Mouse (Mus musculus) limb, embryonic 11.5 days (tissue): ENCODE results near the gene Etfa. TPM values are rescaled to one million over a fixed set of nuclear protein-coding genes. Genes with fewer than 3 reads are reported as not detected.
A peak's percentile ranks its signal among the peaks of the same experiment; 100 is the strongest.

ENCODE experiments used
- ATAC-seq: fragments of 200-750 bp; cut with Nextera tagmentation; 2 replicates; pipeline ENCODE4 v1.8.0; 2017; ENCODE audit warnings: low read depth; ENCODE audit not compliant: insufficient number of reproducible peaks, low FRiP score, low TSS enrichment
- DNase-seq: peaks from one replicate; pipeline ENCODE4 v3.0.0-alpha.2; 2015; ENCODE audit warnings: low spot score
- H3K27ac ChIP-seq: fragments of 300-500 bp; sonication (generic); replicated peaks from 2 replicates; pipeline ENCODE4 v1.5.1; 2014; ENCODE audit warnings: low read depth, mild to moderate bottlenecking, low read length
- H3K27me3 ChIP-seq: fragments of 300-500 bp; sonication (generic); 2 replicates; pipeline ENCODE4 v1.6.1; 2014; ENCODE audit warnings: mild to moderate bottlenecking, low read length, mixed read lengths; ENCODE audit not compliant: control insufficient read depth, insufficient read depth
- H3K36me3 ChIP-seq: fragments of 300-500 bp; sonication (generic); 2 replicates; pipeline ENCODE4 v1.6.1; 2014; ENCODE audit warnings: mild to moderate bottlenecking, low read length, moderate library complexity, mixed read lengths; ENCODE audit not compliant: control insufficient read depth, insufficient read depth
- H3K4me1 ChIP-seq: fragments of 300-500 bp; sonication (generic); 2 replicates; pipeline ENCODE4 v1.6.1; 2014; ENCODE audit warnings: low read length, mixed read lengths; ENCODE audit not compliant: control insufficient read depth, insufficient read depth
- H3K4me2 ChIP-seq: fragments of 300-500 bp; sonication (generic); 2 replicates; pipeline ENCODE4 v1.6.1; 2014; ENCODE audit warnings: low read depth, mild to moderate bottlenecking, moderate library complexity; ENCODE audit not compliant: severe bottlenecking
- H3K4me3 ChIP-seq: fragments of 300-500 bp; sonication (generic); 2 replicates; pipeline ENCODE4 v1.5.1; 2014; ENCODE audit warnings: low read depth, low read length
- H3K9ac ChIP-seq: fragments of 300-500 bp; sonication (generic); 2 replicates; pipeline ENCODE4 v1.6.1; 2014; ENCODE audit warnings: mild to moderate bottlenecking, low read length
- H3K9me3 ChIP-seq: fragments of 300-500 bp; sonication (generic); 2 replicates; pipeline ENCODE4 v1.6.1; 2016; ENCODE audit warnings: low read length; ENCODE audit not compliant: control insufficient read depth
- WGBS: fragments of 180-500 bp; shearing (Covaris S2); extraction: QIAGEN DNeasy Blood & Tissue Kit; methylation state at CpG from one replicate; pipeline ENCODE4 v1.1.7; 2014; 5-methylcytosine and 5-hydroxymethylcytosine counted together
- polyA plus RNA-seq: library from polyadenylated mRNA; unstranded; fragments of >200 nt; fragmentation: Nextera tagmentation; extraction: Ambion mirVana; gene quantifications from 2 replicates; pipeline ENCODE4 v1.2.1, GENCODE M21; 2014

Gene Etfa
- polyA plus RNA-seq, 1 experiment from 2014 or later: 182 TPM

DNA sequence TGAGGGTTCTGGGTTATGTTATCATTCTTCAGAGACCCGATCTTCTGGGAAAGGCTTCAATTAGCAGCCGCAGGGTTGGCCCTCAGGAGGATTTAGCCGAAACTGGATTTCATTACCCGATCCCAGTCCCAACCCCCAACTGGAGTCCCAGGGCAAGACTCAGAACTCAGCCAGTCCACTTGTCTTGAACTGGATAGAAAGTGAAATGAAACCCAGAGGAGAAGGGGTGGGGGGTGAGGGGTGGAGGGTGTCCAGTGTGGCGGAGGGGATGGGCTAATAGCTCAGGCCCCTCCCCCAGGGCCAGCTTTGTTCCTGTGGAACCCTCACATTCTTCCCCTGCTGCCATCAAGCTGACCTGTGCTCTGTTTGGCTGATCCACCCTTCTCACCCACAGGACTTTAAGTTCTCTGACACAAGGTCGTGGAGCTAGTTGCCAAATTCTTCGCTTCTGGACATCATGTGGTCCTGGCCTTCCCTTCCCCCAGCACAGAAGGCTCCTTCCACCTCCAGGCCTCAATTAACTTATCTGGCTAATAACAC is 86.7 kb downstream of the Etfa start:
- Histone ChIP-seq H3K9ac (no peak overlapping the region), H3K36me3 (no peaks in the 10 kb centered on the region), H3K4me3 (no peak overlapping the region), H3K4me2 (no peak overlapping the region), H3K27me3 (no peaks in the 10 kb centered on the region), H3K4me1 (0 out of 2 replicates have a peak, but pooled peaks cover 14% of the 10 kb centered on the region), H3K27ac (no peak overlapping the region), H3K9me3 (no peaks in the 10 kb centered on the region)
- ATAC-seq (no peak), DNase-seq (peak; percentile 41)
- WGBS: 24% methylated on average over 7 of the region's 7 CpGs

DNA sequence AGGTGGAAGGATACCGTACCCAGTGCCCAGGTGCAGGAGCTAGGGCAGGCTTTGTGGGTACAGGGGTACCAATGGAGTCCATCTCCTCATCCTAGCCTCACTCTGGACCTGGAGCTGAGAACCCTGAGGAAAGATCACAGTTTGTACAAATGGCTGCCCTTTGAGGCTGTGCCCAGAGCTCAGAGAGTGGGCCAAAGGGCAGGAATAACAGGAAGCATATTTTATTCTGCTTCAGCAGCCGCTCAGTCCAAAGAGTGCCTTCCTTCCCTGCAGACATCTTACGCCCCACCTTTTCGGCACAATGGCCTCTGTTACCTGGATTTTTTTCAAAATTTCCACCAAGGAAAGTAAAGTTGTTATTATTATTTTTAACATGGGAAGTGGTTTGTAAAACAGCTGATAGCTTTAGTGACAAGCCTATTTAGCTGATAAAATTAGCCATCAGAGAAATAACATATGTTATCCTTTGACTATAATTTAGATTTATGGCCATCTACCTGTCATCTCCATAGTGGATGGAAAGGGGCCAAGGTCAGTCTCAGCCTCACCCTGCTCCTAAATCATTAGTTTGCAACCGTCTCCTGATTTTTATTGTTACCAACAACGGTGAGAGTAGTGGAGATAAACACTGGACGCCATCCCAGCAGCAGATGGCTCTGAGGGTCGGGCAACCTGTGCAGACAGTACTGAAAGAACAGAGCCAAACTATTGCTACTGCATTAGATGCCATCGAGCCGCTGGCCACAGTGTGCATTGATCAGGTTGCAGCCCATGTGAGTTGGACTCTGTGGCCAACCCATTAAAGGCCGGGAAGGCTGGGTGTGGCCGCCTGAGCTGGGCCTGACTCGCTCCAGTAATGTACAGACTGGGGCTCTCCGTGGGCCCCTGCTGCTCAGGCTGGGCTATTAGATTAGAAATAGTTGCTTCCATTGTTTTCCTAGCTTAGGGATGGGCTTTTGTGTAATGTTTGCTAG is 88.3 kb downstream of the Etfa start:
- Histone ChIP-seq H3K4me2 (no peak overlapping the region), H3K4me3 (no peak overlapping the region), H3K27ac (no peak overlapping the region), H3K9ac (no peak overlapping the region), H3K4me1 (0 out of 2 replicates have a peak, but pooled peaks cover 7% of the 10 kb centered on the region), H3K9me3 (no peaks in the 10 kb centered on the region), H3K27me3 (no peaks in the 10 kb centered on the region), H3K36me3 (no peaks in the 10 kb centered on the region)
- ATAC-seq (no peak), DNase-seq (no peak)
- WGBS: 71% methylated on average over 14 of the region's 14 CpGs

DNA sequence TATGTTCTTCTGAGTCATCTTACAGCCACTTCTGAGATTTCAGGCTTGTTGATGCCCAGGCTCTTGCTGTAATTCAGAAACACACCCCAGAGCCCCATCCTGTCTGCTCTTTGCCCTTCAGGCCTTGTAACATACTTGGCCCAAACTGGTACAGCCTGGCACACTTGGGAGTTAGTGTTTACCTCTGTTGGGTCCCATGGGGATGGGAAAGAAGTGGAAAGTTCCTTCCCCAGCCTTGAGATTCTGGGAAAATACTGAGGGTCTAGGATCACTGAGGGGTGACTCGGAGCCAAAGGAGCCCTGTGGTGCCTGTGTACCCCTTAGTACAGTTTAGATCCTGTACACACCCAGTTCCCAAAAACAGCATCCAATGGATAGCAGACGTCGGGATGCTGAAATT is 90.3 kb downstream of the Etfa start:
- Histone ChIP-seq H3K9ac (no peak overlapping the region), H3K9me3 (no peaks in the 10 kb centered on the region), H3K27ac (no peak overlapping the region), H3K36me3 (no peaks in the 10 kb centered on the region), H3K27me3 (no peaks in the 10 kb centered on the region), H3K4me1 (0 out of 2 replicates have a peak, but pooled peaks cover 5% of the 10 kb centered on the region), H3K4me3 (no peak overlapping the region), H3K4me2 (no peak overlapping the region)
- 93% methylated on average over 3 of the region's 3 CpGs for WGBS
- DNase-seq: no peak
- ATAC-seq: no peak

DNA sequence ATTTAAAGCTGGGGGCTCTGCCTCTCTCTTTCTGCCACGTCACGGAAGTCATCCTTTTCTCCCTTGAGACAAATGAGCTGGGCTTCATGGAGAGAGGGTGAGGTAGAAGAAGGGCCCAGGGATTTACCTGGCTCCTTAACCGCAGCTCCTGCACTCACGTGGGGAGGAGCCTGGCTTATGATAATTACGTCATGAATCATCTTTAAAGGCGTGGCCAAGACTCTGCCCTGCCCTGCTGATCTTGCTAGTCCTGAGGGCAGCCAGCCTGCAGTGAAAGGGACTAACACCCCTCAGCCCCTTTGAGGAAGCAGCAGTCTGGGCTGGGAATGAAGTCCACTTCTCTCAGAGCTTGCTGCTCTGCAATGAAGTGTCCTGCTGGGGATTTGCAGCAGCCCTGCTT is 100.9 kb downstream of the Etfa start:
- Histone ChIP-seq H3K9me3 (no peaks in the 10 kb centered on the region), H3K4me2 (no peak overlapping the region), H3K4me3 (no peak overlapping the region), H3K4me1 (peaks cover 12% of the 10 kb centered on the region; the same call in 1 of the 2 replicates), H3K36me3 (no peaks in the 10 kb centered on the region), H3K9ac (no peak overlapping the region), H3K27ac (no peak overlapping the region), H3K27me3 (no peaks in the 10 kb centered on the region)
- DNase-seq (no peak), ATAC-seq (no peak)
- whole genome bisulfite sequencing: 38% methylated on average over 6 of the region's 6 CpGs

GRCm38 (mm10) chr9:55410430-55410829 is 101.6 kb downstream of the Etfa start:
- H3K9ac ChIP-seq: no peak overlapping the region
- H3K36me3 ChIP-seq: no peaks in the 10 kb centered on the region
- no peaks in the 10 kb centered on the region for H3K27me3 ChIP-seq
- H3K9me3 ChIP-seq: no peaks in the 10 kb centered on the region
- H3K4me1 ChIP-seq: peaks cover 13% of the 10 kb centered on the region; the same call in 1 of the 2 replicates
- no peak overlapping the region for H3K27ac ChIP-seq
- H3K4me3 ChIP-seq: no peak overlapping the region
- WGBS: 33% methylated on average over 6 of the region's 6 CpGs
- no peak overlapping the region for H3K4me2 ChIP-seq
- no peak for ATAC-seq
- DNase-seq: no peak

DNA sequence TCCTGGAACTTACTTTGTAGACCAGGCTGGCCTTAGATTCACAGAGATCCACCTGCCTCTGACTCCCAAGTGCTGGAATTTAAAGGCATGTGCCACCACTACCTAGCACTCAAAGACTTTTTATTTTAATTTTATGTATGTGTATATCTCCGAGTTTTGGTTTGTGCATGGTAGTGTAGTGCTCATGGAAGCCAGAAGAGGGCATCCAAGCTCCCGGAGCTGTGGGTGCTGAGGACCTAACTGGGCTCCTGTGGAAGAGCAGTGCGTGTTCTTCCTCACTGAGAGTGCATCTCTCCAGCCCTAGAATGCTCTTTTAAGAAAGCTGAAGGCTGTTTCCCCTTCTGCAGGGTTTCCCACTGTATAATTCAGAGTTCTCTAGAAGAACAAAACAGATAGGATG is 102.2 kb downstream of the Etfa start:
- H3K4me3 ChIP-seq: no peak overlapping the region
- DNase-seq (no peak), ATAC-seq (no peak)
- H3K27me3 ChIP-seq: no peaks in the 10 kb centered on the region
- no peaks in the 10 kb centered on the region for H3K9me3 ChIP-seq
- H3K36me3 ChIP-seq: no peaks in the 10 kb centered on the region
- H3K9ac ChIP-seq: no peak overlapping the region
- H3K4me2 ChIP-seq: no peak overlapping the region
- H3K4me1 ChIP-seq: peaks cover 13% of the 10 kb centered on the region; the same call in 1 of the 2 replicates
- 41% methylated on average over 3 of the region's 3 CpGs for WGBS
- H3K27ac ChIP-seq: no peak overlapping the region

GRCm38 (mm10) chr9:55408851-55409250 is 103.2 kb downstream of the Etfa start:
- H3K4me2 ChIP-seq: no peak overlapping the region
- no peak overlapping the region for H3K27ac ChIP-seq
- H3K9me3 ChIP-seq: no peaks in the 10 kb centered on the region
- WGBS: 32% methylated on average over 4 of the region's 4 CpGs
- no peak overlapping the region for H3K4me3 ChIP-seq
- H3K36me3 ChIP-seq: no peaks in the 10 kb centered on the region
- no peak overlapping the region for H3K9ac ChIP-seq
- no peak for ATAC-seq
- DNase-seq: no peak
- no peaks in the 10 kb centered on the region for H3K27me3 ChIP-seq
- peaks cover 13% of the 10 kb centered on the region; the same call in 1 of the 2 replicates for H3K4me1 ChIP-seq

DNA sequence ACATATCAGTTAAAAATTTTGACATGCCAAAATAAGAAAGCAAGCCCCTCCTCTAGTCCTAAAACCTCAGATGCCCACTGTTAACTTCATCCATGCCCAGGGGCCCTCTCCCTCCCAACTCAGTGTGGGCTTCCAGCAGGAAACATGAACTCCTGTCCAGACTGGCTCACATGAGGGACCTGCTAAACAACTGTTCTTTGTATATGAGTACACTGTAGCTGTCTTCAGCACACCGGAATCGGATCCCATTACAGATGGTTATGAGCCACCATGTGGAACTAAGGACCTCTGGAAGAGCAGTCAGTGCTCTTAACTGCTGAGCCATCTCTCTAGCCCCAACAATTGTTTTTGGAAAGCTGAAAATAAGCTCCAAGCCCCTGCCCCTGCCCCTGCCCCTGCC is 105.3 kb downstream of the Etfa start:
- H3K4me1 ChIP-seq: peaks cover 24% of the 10 kb centered on the region
- no peaks in the 10 kb centered on the region for H3K27me3 ChIP-seq
- no peaks in the 10 kb centered on the region for H3K36me3 ChIP-seq
- no peak overlapping the region for H3K9ac ChIP-seq
- no peak overlapping the region for H3K27ac ChIP-seq
- DNase-seq (no peak), ATAC-seq (no peak)
- H3K9me3 ChIP-seq: no peaks in the 10 kb centered on the region
- WGBS: 59% methylated on average over 2 of the region's 2 CpGs
- H3K4me3 ChIP-seq: no peak overlapping the region
- H3K4me2 ChIP-seq: no peak overlapping the region
